Mouse (Mus musculus): ENCODE measurements at regions not wholly inside any gene's neighbourhood (a gene's known extent, or its start where the extent isn't known, plus 50 kb on each side); places are given as distances from the start of the nearest gene placed in this dataset.

DNA sequence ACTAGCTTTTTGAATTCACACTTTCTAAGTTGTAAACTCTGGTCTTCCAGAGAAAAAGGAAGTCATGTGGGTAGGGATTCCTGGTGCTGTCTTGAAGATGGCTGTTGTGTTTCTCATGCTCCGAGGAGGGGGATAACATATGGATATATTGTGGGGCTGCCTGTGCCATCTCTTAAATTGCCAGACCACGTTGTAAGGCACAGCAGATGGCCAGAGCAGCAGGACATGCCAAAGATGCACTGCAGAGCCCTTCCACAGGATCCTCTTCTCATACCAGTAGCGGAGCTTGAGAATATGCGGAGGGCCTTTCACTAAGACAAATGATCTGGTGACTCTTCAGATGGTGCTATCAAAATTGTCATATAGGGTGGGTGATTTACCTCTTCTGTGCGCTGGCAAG lies 981.2 kb upstream of the Tenm3 start:
- TF ChIP-seq CTCF (conservative IDR thresholded peaks at IDR 0.05; ENCODE audit: low read length) (no peak), NANOG (IDR thresholded peaks at IDR 0.05; ENCODE audit: borderline replicate concordance, low read length) (no peak), POU5F1 (IDR thresholded peaks at IDR 0.05; ENCODE audit: borderline replicate concordance, low read length) (no peak)

All from E14TG2a.4 (cell line).